ENCODE assay signal across 7 mouse cellular contexts in genomic region chr6:118419050-118419920, GRCm38 (mm10). TPM values are rescaled to one million over a fixed set of nuclear protein-coding genes. Genes with fewer than 3 reads are reported as not detected.
A peak's percentile ranks its signal among the peaks of the same experiment; 100 is the strongest.
DNase-seq lines count a peak whose midpoint lies in the region; ATAC-seq and TF ChIP-seq lines count a peak whose summit lies in the region.

TSS of gene Bms1 (minus strand) at chr6:118419474.

- peak within 1 kb of the TSS; percentile 88 for H3K27ac ChIP-seq in embryonic facial prominence, embryonic 10.5 days (replicated peaks)
- H3K27ac ChIP-seq in intestine, postnatal 0 days (ENCODE audit: low read depth, low read length), result peak within 1 kb of the TSS; percentile 82
- H3K27ac ChIP-seq in midbrain, embryonic 12.5 days (replicated peaks), result peak within 1 kb of the TSS; percentile 84
- H3K27ac ChIP-seq in small intestine, adult 2 months (ENCODE audit: insufficient read depth, low read depth, low read length), result peak within 1 kb of the TSS; percentile 78

- H3K4me2 ChIP-seq in intestine, postnatal 0 days (replicated peaks; ENCODE audit: low read depth), result peak within 1 kb of the TSS; percentile 74
- H3K4me2 ChIP-seq in midbrain, embryonic 12.5 days (replicated peaks), result peak within 1 kb of the TSS; percentile 59

- TF ChIP-seq CTCF in intestine, postnatal 0 days (IDR thresholded peaks at IDR 0.05; ENCODE audit: low read depth), result peak; percentile 98
- TF ChIP-seq CTCF in small intestine, adult 2 months (IDR thresholded peaks at IDR 0.05; ENCODE audit: extremely low read depth, insufficient read length, insufficient replicate concordance, low read depth, low read length), result peak; percentile 90

- 0 out of 2 replicates have a peak, but pooled peaks have one; percentile 10 for TF ChIP-seq POLR2A in small intestine, adult 2 months (IDR thresholded peaks at IDR 0.05; ENCODE audit: low read depth, low read length)

- H3K4me3 ChIP-seq in embryonic facial prominence, embryonic 10.5 days, result peak within 1 kb of the TSS; percentile 98
- peak within 1 kb of the TSS; percentile 71 for H3K4me3 ChIP-seq in intestine, postnatal 0 days (ENCODE audit: low read depth, low read length)
- peak within 1 kb of the TSS; percentile 94 for H3K4me3 ChIP-seq in midbrain, embryonic 12.5 days
- H3K4me3 ChIP-seq in small intestine, adult 2 months (ENCODE audit: low read depth, low read length), result peak within 1 kb of the TSS; percentile 93

- H3K27me3 ChIP-seq in embryonic facial prominence, embryonic 10.5 days (replicated peaks; ENCODE audit: low read depth, poor library complexity, severe bottlenecking), result no peaks in the 10 kb centered on the region
- no peaks in the 10 kb centered on the region for H3K27me3 ChIP-seq in intestine, postnatal 0 days (replicated peaks; ENCODE audit: control insufficient read depth, insufficient read depth, low read length)
- H3K27me3 ChIP-seq in midbrain, embryonic 12.5 days, result no peaks in the 10 kb centered on the region; the same call in none of the 2 replicates
- no peaks in the 10 kb centered on the region for H3K27me3 ChIP-seq in small intestine, adult 2 months (ENCODE audit: control insufficient read depth, insufficient read depth, low read length)

- peaks cover 13% of the 10 kb centered on the region for H3K4me1 ChIP-seq in embryonic facial prominence, embryonic 10.5 days
- no peaks in the 10 kb centered on the region for H3K4me1 ChIP-seq in intestine, postnatal 0 days (replicated peaks; ENCODE audit: control insufficient read depth, insufficient read depth, low read length)
- H3K4me1 ChIP-seq in midbrain, embryonic 12.5 days, result peaks cover 12% of the 10 kb centered on the region
- H3K4me1 ChIP-seq in small intestine, adult 2 months (ENCODE audit: control insufficient read depth, insufficient read depth, insufficient read length, low read length), result peaks cover 3% of the 10 kb centered on the region; the same call in 1 of the 2 replicates

- no peaks in the 10 kb centered on the region for H3K9me3 ChIP-seq in embryonic facial prominence, embryonic 10.5 days
- no peaks in the 10 kb centered on the region for H3K9me3 ChIP-seq in intestine, postnatal 0 days (ENCODE audit: control insufficient read depth)
- H3K9me3 ChIP-seq in midbrain, embryonic 12.5 days, result no peaks in the 10 kb centered on the region

- intact Hi-C loops in left cerebral cortex, postnatal 4 days (cut with DNase I), result no loop called here

- peak; percentile 98 for ATAC-seq in intestine, postnatal 0 days
- peak; percentile 97 for ATAC-seq in midbrain, embryonic 12.5 days (ENCODE audit: low FRiP score, low read depth)

- under 1% methylated on average over 67 of the region's 67 CpGs for WGBS in embryonic facial prominence, embryonic 10.5 days
- under 1% methylated on average over 67 of the region's 67 CpGs for WGBS in intestine, postnatal 0 days
- under 1% methylated on average over 67 of the region's 67 CpGs for WGBS in midbrain, embryonic 12.5 days
- WGBS in small intestine, adult 2 months, result under 1% methylated on average over 67 of the region's 67 CpGs

- H3K36me3 ChIP-seq in embryonic facial prominence, embryonic 10.5 days (replicated peaks), result peaks cover 32% of the 10 kb centered on the region
- H3K36me3 ChIP-seq in intestine, postnatal 0 days (ENCODE audit: control insufficient read depth, insufficient read depth), result peaks cover 24% of the 10 kb centered on the region
- peaks cover 29% of the 10 kb centered on the region for H3K36me3 ChIP-seq in midbrain, embryonic 12.5 days
- peaks cover 9% of the 10 kb centered on the region for H3K36me3 ChIP-seq in small intestine, adult 2 months (ENCODE audit: control insufficient read depth, insufficient read depth, low read length)

- DNase-seq in adrenal gland, postnatal 10 days, result peak; percentile 95
- DNase-seq in embryonic facial prominence, embryonic 10.5 days (ENCODE audit: low spot score), result peak; percentile 93
- DNase-seq in gonadal fat pad, adult 2 months (ENCODE audit: low read depth), result peak; percentile 84
- peak; percentile 97 for DNase-seq in left cerebral cortex, postnatal 4 days

- H3K9ac ChIP-seq in intestine, postnatal 0 days (ENCODE audit: low read depth, low read length), result peak within 1 kb of the TSS; percentile 75
- peak within 1 kb of the TSS; percentile 88 for H3K9ac ChIP-seq in midbrain, embryonic 12.5 days (replicated peaks)

RNA-seq across cellular contexts. Expression of gene Bms1, which starts in this region (rescaled TPM):
- 10 to 100 TPM; 29.4 to 31.9 TPM for total RNA-seq in adrenal gland, postnatal 10 days (2021)
- 54.7 and 57.0 TPM in 2 replicates for polyA plus RNA-seq in embryonic facial prominence, embryonic 10.5 days (2016; fragmentation: Nextera tagmentation; extraction: Ambion mirVana)
- polyA plus RNA-seq in gonadal fat pad, adult 2 months (2012; rRNA removed), result 4.3 and 6.5 TPM in 2 replicates
- polyA plus RNA-seq in intestine, postnatal 0 days (2015; fragmentation: Nextera tagmentation; extraction: Ambion mirVana), result 8.1 and 8.2 TPM in 2 replicates
- 10 to 100 TPM; 24.8 to 26.6 TPM for total RNA-seq in left cerebral cortex, postnatal 4 days (2021)
- polyA plus RNA-seq in midbrain, embryonic 12.5 days (2016; fragmentation: Nextera tagmentation; extraction: Ambion mirVana), result 42.5 and 43.3 TPM in 2 replicates
- polyA plus RNA-seq in small intestine, adult 2 months (2012; rRNA removed), result 0.65 and 1.4 TPM in 2 replicates

Comparison
In these comparisons a context has a peak if more than half of its experiments do, and no peak if none do; other contexts are left out.
1. Peak in every context shown above with its lines: DNase-seq, ATAC-seq, H3K4me3 ChIP-seq and H3K27ac ChIP-seq.